Mouse (Mus musculus) limb, embryonic 10.5 days (tissue): ENCODE measurements around the gene Ier2. TPM values are rescaled to one million over a fixed set of nuclear protein-coding genes. Genes with fewer than 3 reads are reported as not detected.

Source experiments
- DNase-seq: peaks from one replicate; pipeline ENCODE4 v3.0.0-alpha.2; 2017; ENCODE audit warnings: low spot score
- H3K27ac ChIP-seq: fragments of 300-500 bp; sonication (generic); 2 replicates; pipeline ENCODE4 v1.5.1; 2016; ENCODE audit warnings: mild to moderate bottlenecking
- H3K27me3 ChIP-seq: fragments of 300-500 bp; sonication (generic); 2 replicates; pipeline ENCODE4 v1.6.1; 2016; ENCODE audit warnings: low read depth, mild to moderate bottlenecking; ENCODE audit not compliant: poor library complexity, severe bottlenecking
- H3K36me3 ChIP-seq: fragments of 300-500 bp; sonication (generic); 2 replicates; pipeline ENCODE4 v1.6.1; 2016; ENCODE audit warnings: mild to moderate bottlenecking, moderate library complexity
- H3K4me1 ChIP-seq: fragments of 300-500 bp; sonication (generic); 2 replicates; pipeline ENCODE4 v1.6.1; 2016
- H3K4me3 ChIP-seq: fragments of 300-500 bp; sonication (generic); 2 replicates; pipeline ENCODE4 v1.5.1; 2016; ENCODE audit warnings: mild to moderate bottlenecking, moderate library complexity
- H3K9me3 ChIP-seq: fragments of 300-500 bp; sonication (generic); replicated peaks from 2 replicates; pipeline ENCODE4 v1.6.1; 2016; ENCODE audit warnings: mild to moderate bottlenecking
- WGBS: fragments of 180-500 bp; shearing (Covaris S2); methylation state at CpG from one replicate; pipeline ENCODE4 v1.1.7; 2016; 5-methylcytosine and 5-hydroxymethylcytosine counted together
- polyA plus RNA-seq: library from polyadenylated mRNA; unstranded; fragments of >200 nt; fragmentation: Nextera tagmentation; extraction: Ambion mirVana; gene quantifications from 2 replicates; pipeline ENCODE4 v1.2.1, GENCODE M21; 2016

The Ier2 gene
- polyA plus RNA-seq, 1 experiment from 2014 or later, result 199 TPM

GRCm38 (mm10) chr8:84665385-84665893 is 2.8 kb upstream of the Ier2 start:
- H3K9me3 ChIP-seq, result no peaks in the 10 kb centered on the region
- H3K4me3 ChIP-seq, result peak overlapping the region; percentile 87
- peaks cover 45% of the 10 kb centered on the region for H3K36me3 ChIP-seq
- peak overlapping the region; percentile 98 for H3K27ac ChIP-seq
- no peak for DNase-seq
- H3K27me3 ChIP-seq, result no peaks in the 10 kb centered on the region
- H3K4me1 ChIP-seq, result peaks cover 32% of the 10 kb centered on the region
- 3% methylated on average over 14 of the region's 14 CpGs for WGBS

GRCm38 (mm10) chr8:84664566-84665384 is 2.1 kb upstream of the Ier2 start:
- peak overlapping the region; percentile 98 for H3K27ac ChIP-seq
- peaks cover 39% of the 10 kb centered on the region for H3K36me3 ChIP-seq
- H3K9me3 ChIP-seq, result no peaks in the 10 kb centered on the region
- no peaks in the 10 kb centered on the region for H3K27me3 ChIP-seq
- peak overlapping the region; percentile 87 for H3K4me3 ChIP-seq
- peak; percentile 84 for DNase-seq
- H3K4me1 ChIP-seq, result peaks cover 39% of the 10 kb centered on the region
- WGBS, result under 1% methylated on average over 29 of the region's 29 CpGs

GRCm38 (mm10) chr8:84663483-84664327 is 1.1 kb upstream of the Ier2 start:
- peak; percentile 97 for DNase-seq
- Histone ChIP-seq H3K36me3 (peaks cover 31% of the 10 kb centered on the region), H3K4me3 (peak overlapping the region; percentile 87), H3K27ac (peak overlapping the region; percentile 98), H3K4me1 (peaks cover 49% of the 10 kb centered on the region), H3K27me3 (no peaks in the 10 kb centered on the region), H3K9me3 (no peaks in the 10 kb centered on the region)
- 3% methylated on average over 43 of the region's 43 CpGs for WGBS

GRCm38 (mm10) chr8:84661961-84662571 is 586 bp downstream of the Ier2 start:
- Histone ChIP-seq H3K4me3 (peak overlapping the region; percentile 87), H3K27ac (peak overlapping the region; percentile 98), H3K36me3 (peaks cover 19% of the 10 kb centered on the region), H3K27me3 (no peaks in the 10 kb centered on the region), H3K9me3 (no peaks in the 10 kb centered on the region), H3K4me1 (peaks cover 66% of the 10 kb centered on the region)
- DNase-seq, result no peak
- WGBS, result under 1% methylated on average over 61 of the region's 61 CpGs

- H3K27ac ChIP-seq, result peak overlapping the region; percentile 98
- H3K4me3 ChIP-seq, result peak overlapping the region; percentile 87
- peaks cover 13% of the 10 kb centered on the region for H3K36me3 ChIP-seq
- no peaks in the 10 kb centered on the region for H3K27me3 ChIP-seq
- H3K4me1 ChIP-seq, result peaks cover 69% of the 10 kb centered on the region
- under 1% methylated on average over 24 of the region's 24 CpGs for WGBS
- peak; percentile 76 for DNase-seq
- H3K9me3 ChIP-seq, result no peaks in the 10 kb centered on the region
Measured at GRCm38 (mm10) chr8:84661458-84661871, 1.2 kb downstream of the Ier2 start.

GRCm38 (mm10) chr8:84660819-84661457 is 1.7 kb downstream of the Ier2 start:
- peaks cover 9% of the 10 kb centered on the region for H3K36me3 ChIP-seq
- H3K4me1 ChIP-seq, result peaks cover 70% of the 10 kb centered on the region
- no peaks in the 10 kb centered on the region for H3K9me3 ChIP-seq
- DNase-seq, result peak; percentile 84
- peak overlapping the region; percentile 98 for H3K27ac ChIP-seq
- no peaks in the 10 kb centered on the region for H3K27me3 ChIP-seq
- under 1% methylated on average over 20 of the region's 20 CpGs for WGBS
- peak overlapping the region; percentile 87 for H3K4me3 ChIP-seq

- Histone ChIP-seq H3K9me3 (no peaks in the 10 kb centered on the region), H3K36me3 (peaks cover 9% of the 10 kb centered on the region), H3K27me3 (no peaks in the 10 kb centered on the region), H3K27ac (peak overlapping the region; percentile 98), H3K4me1 (peaks cover 70% of the 10 kb centered on the region), H3K4me3 (peak overlapping the region; percentile 87)
- DNase-seq, result peak; percentile 81
- under 1% methylated on average over 33 of the region's 33 CpGs for WGBS
Measured at GRCm38 (mm10) chr8:84659936-84660818, 2.5 kb downstream of the Ier2 start.

GRCm38 (mm10) chr8:84658951-84659350 is 3.7 kb downstream of the Ier2 start:
- H3K9me3 ChIP-seq, result no peaks in the 10 kb centered on the region
- H3K27ac ChIP-seq, result peak overlapping the region; percentile 98
- no peak for DNase-seq
- peaks cover 72% of the 10 kb centered on the region for H3K4me1 ChIP-seq
- 59% methylated on average over 1 of the region's 1 CpGs for WGBS
- H3K27me3 ChIP-seq, result no peaks in the 10 kb centered on the region
- H3K36me3 ChIP-seq, result peaks cover 9% of the 10 kb centered on the region
- H3K4me3 ChIP-seq, result 0 out of 2 replicates have a peak overlapping the region, but pooled peaks have one; percentile 87

- no peaks in the 10 kb centered on the region for H3K9me3 ChIP-seq
- 42% methylated on average over 4 of the region's 4 CpGs for WGBS
- H3K27me3 ChIP-seq, result no peaks in the 10 kb centered on the region
- peak overlapping the region; percentile 54 for H3K4me3 ChIP-seq
- H3K36me3 ChIP-seq, result peaks cover 9% of the 10 kb centered on the region
- peaks cover 69% of the 10 kb centered on the region for H3K4me1 ChIP-seq
- peak overlapping the region; percentile 98 for H3K27ac ChIP-seq
- no peak for DNase-seq
Measured at GRCm38 (mm10) chr8:84657680-84658079, 5.0 kb downstream of the Ier2 start.

- H3K27me3 ChIP-seq, result no peaks in the 10 kb centered on the region
- peaks cover 69% of the 10 kb centered on the region for H3K4me1 ChIP-seq
- H3K4me3 ChIP-seq, result peak overlapping the region; percentile 54
- no peak for DNase-seq
- H3K36me3 ChIP-seq, result peaks cover 9% of the 10 kb centered on the region
- H3K9me3 ChIP-seq, result no peaks in the 10 kb centered on the region
- H3K27ac ChIP-seq, result peak overlapping the region; percentile 98
Measured at GRCm38 (mm10) chr8:84657203-84657602, 5.4 kb downstream of the Ier2 start.

- H3K9me3 ChIP-seq, result no peaks in the 10 kb centered on the region
Measured at GRCm38 (mm10) chr8:84656641-84657126, 6.0 kb downstream of the Ier2 start.

More at GRCm38 (mm10) chr8:84656641-84657126, 6.0 kb downstream of the Ier2 start:
- Histone ChIP-seq H3K27ac (peak overlapping the region; percentile 98), H3K27me3 (no peaks in the 10 kb centered on the region), H3K4me3 (peak overlapping the region; percentile 54), H3K4me1 (peaks cover 69% of the 10 kb centered on the region), H3K36me3 (peaks cover 6% of the 10 kb centered on the region)
- peak; percentile 83 for DNase-seq
- under 1% methylated on average over 23 of the region's 23 CpGs for WGBS
